Mouse (Mus musculus) midbrain, embryonic 14.5 days (tissue): ENCODE data around the gene C1rl. TPM values are rescaled to one million over a fixed set of nuclear protein-coding genes. Genes with fewer than 3 reads are reported as not detected.

Experiments used
- ATAC-seq: fragments of 200-750 bp; cut with Nextera tagmentation; 2 replicates; pipeline ENCODE4 v1.8.0; 2017; ENCODE audit warnings: moderate number of reproducible peaks, moderate library complexity; ENCODE audit not compliant: low FRiP score, low TSS enrichment
- DNase-seq: peaks from one replicate; pipeline ENCODE4 v3.0.0-alpha.2; 2015
- H3K27ac ChIP-seq: fragments of 300-500 bp; sonication (generic); replicated peaks from 2 replicates; pipeline ENCODE4 v1.5.1; 2014; ENCODE audit warnings: mild to moderate bottlenecking, low read depth, low read length, moderate library complexity
- H3K27me3 ChIP-seq: fragments of 300-500 bp; sonication (generic); 2 replicates; pipeline ENCODE4 v1.6.1; 2014; ENCODE audit warnings: low read length, control low read depth, mixed read lengths; ENCODE audit not compliant: control insufficient read depth, insufficient read depth
- H3K36me3 ChIP-seq: fragments of 300-500 bp; sonication (generic); 2 replicates; pipeline ENCODE4 v1.6.1; 2014; ENCODE audit warnings: low read length, control low read depth; ENCODE audit not compliant: control insufficient read depth, insufficient read depth
- H3K4me1 ChIP-seq: fragments of 300-500 bp; sonication (generic); 2 replicates; pipeline ENCODE4 v1.6.1; 2014; ENCODE audit warnings: mild to moderate bottlenecking, antibody characterized with exemption, low read length, control low read depth; ENCODE audit not compliant: control insufficient read depth, insufficient read depth
- H3K4me2 ChIP-seq: fragments of 300-500 bp; sonication (generic); 2 replicates; pipeline ENCODE4 v1.6.1; 2014; ENCODE audit warnings: mild to moderate bottlenecking, low read length, moderate library complexity
- H3K4me3 ChIP-seq: fragments of 300-500 bp; sonication (generic); replicated peaks from 2 replicates; pipeline ENCODE4 v1.5.1; 2014; ENCODE audit warnings: low read depth, low read length
- H3K9ac ChIP-seq: fragments of 300-500 bp; sonication (generic); replicated peaks from 2 replicates; pipeline ENCODE4 v1.6.1; 2014; ENCODE audit warnings: mild to moderate bottlenecking, low read length, moderate library complexity
- H3K9me3 ChIP-seq: fragments of 300-500 bp; sonication (generic); 2 replicates; pipeline ENCODE4 v1.6.1; 2016; ENCODE audit warnings: low read length, control low read depth, mixed read lengths; ENCODE audit not compliant: control insufficient read depth
- WGBS: fragments of 180-500 bp; shearing (Covaris S2); extraction: QIAGEN DNeasy Blood & Tissue Kit; methylation state at CpG from one replicate; pipeline ENCODE4 v1.1.7; 2014; 5-methylcytosine and 5-hydroxymethylcytosine counted together
- polyA plus RNA-seq: library from polyadenylated mRNA; unstranded; fragments of >200 nt; fragmentation: Nextera tagmentation; extraction: Ambion mirVana; gene quantifications from 2 replicates; pipeline ENCODE4 v1.2.1, GENCODE M21; 2014

C1rl gene
- polyA plus RNA-seq, 1 experiment from 2014 or later, result 0.09 TPM

DNA sequence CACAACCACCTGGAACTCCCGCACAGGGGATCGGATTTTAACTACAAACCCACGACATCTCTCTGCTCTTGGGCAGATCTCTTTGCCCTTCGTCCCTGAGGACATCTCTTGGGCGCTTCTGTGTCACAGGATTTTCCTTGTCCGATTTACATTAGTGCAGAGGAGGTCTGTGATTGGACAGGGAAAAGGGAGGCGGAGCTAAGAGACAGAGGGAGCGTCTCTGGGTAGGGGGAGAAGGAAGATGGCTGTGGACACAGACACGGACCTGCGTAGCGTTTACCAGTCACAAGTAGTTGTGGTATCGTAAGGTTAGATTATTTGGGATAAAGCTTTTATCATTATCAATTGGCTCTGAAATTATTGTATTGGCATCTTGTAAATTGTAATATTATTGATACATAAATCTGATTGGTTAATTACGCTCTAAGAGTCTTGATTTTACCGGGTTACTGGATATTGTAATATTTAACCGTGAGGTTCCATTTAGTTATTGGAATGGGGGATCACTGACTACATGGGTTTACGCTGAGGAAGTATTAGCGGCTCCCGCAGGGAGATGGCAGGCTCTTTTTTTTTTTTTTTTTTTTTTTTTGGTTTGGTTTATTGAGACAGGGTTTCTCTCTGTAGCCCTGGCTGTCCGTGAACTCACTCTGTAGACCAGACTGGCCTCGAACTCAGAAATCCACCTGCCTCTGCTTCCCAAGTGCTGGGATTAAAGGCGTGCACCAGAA lies 7.3 kb upstream of the C1rl start:
- Histone ChIP-seq H3K9me3 (no peaks in the 10 kb centered on the region), H3K27me3 (no peaks in the 10 kb centered on the region), H3K27ac (no peak overlapping the region), H3K4me3 (peak overlapping the region; percentile 5), H3K4me1 (no peaks in the 10 kb centered on the region), H3K4me2 (peak overlapping the region; percentile 31), H3K9ac (no peak overlapping the region; the same call in 1 of the 2 replicates), H3K36me3 (no peaks in the 10 kb centered on the region)
- 29% methylated on average over 21 of the region's 21 CpGs for WGBS
- ATAC-seq (peak; percentile 91), DNase-seq (peak; percentile 83)

DNA sequence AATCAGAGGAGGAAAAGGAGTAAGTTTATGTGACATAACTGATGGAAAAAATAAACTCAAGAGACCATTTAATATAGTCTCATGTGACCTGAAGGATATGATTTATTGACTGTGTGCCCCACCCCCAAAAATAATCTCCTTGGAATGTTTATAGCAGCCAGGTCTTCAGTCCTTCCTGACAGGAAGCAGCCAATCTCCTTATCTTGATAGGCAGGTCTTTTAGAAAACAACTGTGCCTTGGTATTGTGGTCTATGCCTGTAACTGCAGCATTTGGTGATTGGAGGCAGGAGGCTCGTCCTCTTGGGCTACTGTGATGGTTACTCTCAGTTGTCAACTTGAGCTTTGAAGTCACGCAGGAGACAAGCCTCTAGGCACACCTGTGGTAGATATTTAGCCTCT lies 5.4 kb upstream of the C1rl start:
- no peaks in the 10 kb centered on the region for H3K27me3 ChIP-seq
- H3K4me3 ChIP-seq, result no peak overlapping the region
- no peaks in the 10 kb centered on the region for H3K9me3 ChIP-seq
- no peaks in the 10 kb centered on the region for H3K36me3 ChIP-seq
- 63% methylated on average over 2 of the region's 2 CpGs for WGBS
- ATAC-seq (no peak), DNase-seq (no peak)
- no peak overlapping the region for H3K27ac ChIP-seq
- H3K9ac ChIP-seq, result no peak overlapping the region
- no peaks in the 10 kb centered on the region for H3K4me1 ChIP-seq
- no peak overlapping the region for H3K4me2 ChIP-seq

DNA sequence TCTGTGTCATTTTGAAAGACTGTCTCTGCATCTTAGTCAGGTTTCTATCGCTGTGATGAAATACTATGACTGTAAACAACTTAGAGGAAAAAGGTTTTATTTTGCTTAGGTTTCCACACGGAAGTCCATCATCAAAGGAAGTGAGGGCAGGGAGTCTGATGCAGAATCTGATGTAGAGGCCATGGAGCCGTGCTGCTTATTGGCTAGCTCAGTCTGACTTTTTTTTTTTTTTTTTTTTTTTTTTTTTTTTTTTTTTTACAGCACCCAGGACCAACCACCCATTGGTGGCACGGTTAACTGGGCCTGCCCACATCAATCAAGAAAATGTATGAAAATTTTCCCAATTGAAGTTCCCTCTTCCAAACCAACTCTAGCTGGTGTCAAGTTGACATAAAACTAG lies 4.0 kb upstream of the C1rl start:
- DNase-seq, result no peak
- Histone ChIP-seq H3K9ac (no peak overlapping the region), H3K27me3 (no peaks in the 10 kb centered on the region), H3K9me3 (no peaks in the 10 kb centered on the region), H3K4me3 (no peak overlapping the region), H3K36me3 (no peaks in the 10 kb centered on the region), H3K27ac (no peak overlapping the region), H3K4me1 (no peaks in the 10 kb centered on the region), H3K4me2 (no peak overlapping the region)
- WGBS, result 84% methylated on average over 4 of the region's 4 CpGs
- no peak for ATAC-seq

DNA sequence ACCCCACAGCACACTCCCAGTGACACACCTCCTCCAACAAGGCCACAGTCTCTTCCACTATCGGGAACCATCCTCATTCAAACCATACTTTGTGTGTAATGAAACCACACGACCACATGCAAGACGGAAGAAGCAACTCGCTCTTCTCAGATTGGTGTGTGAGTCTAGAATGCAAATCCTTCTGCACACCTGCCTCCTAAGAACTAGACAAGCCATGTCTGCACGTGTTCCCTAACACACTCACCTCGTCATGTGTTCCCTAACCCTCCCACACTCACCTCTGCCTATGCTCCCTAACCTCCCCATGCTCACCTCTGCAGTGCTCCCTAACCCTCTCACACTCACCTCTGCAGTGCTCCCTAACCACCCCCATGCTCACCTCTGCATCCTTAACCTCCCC lies 1.5 kb upstream of the C1rl start:
- Histone ChIP-seq H3K4me2 (no peak overlapping the region), H3K27me3 (no peaks in the 10 kb centered on the region), H3K4me1 (no peaks in the 10 kb centered on the region), H3K9me3 (no peaks in the 10 kb centered on the region), H3K36me3 (no peaks in the 10 kb centered on the region), H3K4me3 (no peak overlapping the region), H3K27ac (no peak overlapping the region), H3K9ac (no peak overlapping the region)
- WGBS, result 87% methylated on average over 6 of the region's 6 CpGs
- DNase-seq (no peak), ATAC-seq (no peak)

DNA sequence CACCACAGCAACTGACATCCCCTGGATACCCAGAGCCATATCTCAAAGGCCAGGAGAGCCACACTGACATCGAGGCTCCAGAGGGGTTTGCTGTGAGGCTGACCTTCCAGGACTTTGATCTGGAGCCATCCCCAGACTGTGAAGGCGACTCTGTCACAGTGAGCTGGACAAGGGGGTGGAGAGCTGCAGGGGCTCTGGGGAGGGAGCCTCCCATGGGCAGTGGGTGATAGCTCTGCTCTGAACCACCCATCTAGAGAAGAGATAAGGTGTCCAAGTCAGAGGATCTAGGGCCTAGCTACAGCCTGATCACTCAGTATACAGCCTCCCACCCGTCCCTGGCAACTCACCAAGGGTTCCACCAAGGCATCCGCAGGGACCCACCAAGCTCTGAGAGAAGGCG lies 973 bp downstream of the C1rl start:
- no peak overlapping the region for H3K4me2 ChIP-seq
- no peak for DNase-seq
- ATAC-seq, result no peak
- WGBS, result 90% methylated on average over 5 of the region's 5 CpGs
- no peak overlapping the region for H3K4me3 ChIP-seq
- no peaks in the 10 kb centered on the region for H3K9me3 ChIP-seq
- no peak overlapping the region for H3K9ac ChIP-seq
- H3K27ac ChIP-seq, result no peak overlapping the region
- H3K27me3 ChIP-seq, result no peaks in the 10 kb centered on the region
- H3K36me3 ChIP-seq, result no peaks in the 10 kb centered on the region
- H3K4me1 ChIP-seq, result no peaks in the 10 kb centered on the region

DNA sequence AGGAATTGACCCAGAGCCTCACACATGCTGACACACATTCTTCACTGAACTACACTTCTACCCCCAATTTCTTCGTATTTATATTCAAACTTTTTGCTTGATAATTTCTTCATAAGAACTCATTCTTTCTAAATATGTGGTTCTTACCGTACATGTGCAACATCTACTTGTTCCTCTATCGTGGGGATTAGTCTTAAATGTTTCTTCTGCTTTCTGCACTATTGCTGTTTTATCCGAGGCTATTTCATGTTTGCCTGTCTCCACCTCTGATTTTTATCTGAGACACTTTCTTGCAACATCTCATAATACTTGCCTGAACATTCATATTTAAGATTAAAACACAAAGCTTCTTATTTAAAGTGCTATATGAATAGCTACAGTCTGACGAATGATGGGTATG lies 3.1 kb downstream of the C1rl start:
- ATAC-seq (no peak), DNase-seq (no peak)

DNA sequence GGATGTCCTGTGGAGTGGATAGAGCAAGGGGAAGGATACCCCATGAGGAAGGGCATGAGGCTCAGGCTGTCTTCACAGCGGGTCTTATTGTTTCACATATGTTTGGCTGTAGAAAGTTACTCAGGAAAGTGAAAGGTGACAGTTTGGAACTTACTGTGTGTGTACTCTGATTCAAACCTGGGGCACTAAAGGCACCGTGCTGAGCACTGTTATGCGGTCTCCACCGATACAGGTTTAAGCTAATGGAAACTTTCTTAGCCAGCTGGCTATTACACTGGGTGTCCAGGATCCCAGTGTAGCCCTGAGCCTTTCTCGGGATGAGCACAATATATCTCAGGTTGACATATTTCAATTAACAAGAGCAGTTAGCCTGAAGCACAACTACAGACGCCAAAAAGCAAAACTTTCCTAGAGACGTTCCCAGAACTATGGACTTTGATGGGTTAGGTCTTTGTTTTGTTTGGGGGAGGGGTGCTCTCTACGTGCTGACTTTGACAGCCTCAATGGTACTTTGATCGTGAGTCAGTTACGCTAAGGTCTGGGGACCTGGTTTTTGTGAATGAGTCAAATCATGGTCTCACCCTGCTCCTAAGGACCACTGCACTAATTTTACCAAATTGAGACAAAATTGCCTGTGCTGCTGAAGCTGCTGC lies 7.1 kb downstream of the C1rl start:
- Histone ChIP-seq H3K4me3 (no peak overlapping the region), H3K4me1 (no peaks in the 10 kb centered on the region), H3K9me3 (no peaks in the 10 kb centered on the region), H3K27me3 (no peaks in the 10 kb centered on the region), H3K27ac (no peak overlapping the region), H3K9ac (no peak overlapping the region), H3K4me2 (no peak overlapping the region), H3K36me3 (no peaks in the 10 kb centered on the region)
- WGBS, result 52% methylated on average over 10 of the region's 10 CpGs
- DNase-seq (no peak), ATAC-seq (no peak)

More for the DNA sequence above, 3.1 kb downstream of the C1rl start:
- 92% methylated on average over 5 of the region's 5 CpGs for WGBS
- Histone ChIP-seq H3K9ac (no peak overlapping the region), H3K9me3 (no peaks in the 10 kb centered on the region), H3K36me3 (no peaks in the 10 kb centered on the region), H3K4me1 (no peaks in the 10 kb centered on the region), H3K4me3 (no peak overlapping the region), H3K27me3 (no peaks in the 10 kb centered on the region), H3K4me2 (no peak overlapping the region), H3K27ac (no peak overlapping the region)

DNA sequence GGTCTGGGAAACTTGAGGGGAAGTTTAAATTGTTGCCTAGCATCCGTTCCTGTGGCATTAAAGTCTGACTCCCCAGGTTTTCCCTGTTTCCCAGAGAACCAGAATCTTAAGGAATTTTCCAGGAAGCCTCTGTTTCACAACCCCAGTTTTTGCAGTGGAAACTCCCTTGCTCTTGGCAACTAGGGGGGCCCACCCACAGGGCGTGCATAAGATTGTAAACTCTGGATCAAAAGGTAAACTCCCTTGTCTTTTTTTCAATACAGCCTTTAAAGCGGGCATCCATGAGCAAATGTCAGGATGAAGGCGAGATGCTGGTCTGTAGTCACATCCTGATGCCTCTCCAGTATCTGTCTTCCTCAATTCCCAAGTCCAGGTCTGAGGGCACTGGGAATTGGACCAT lies 8.6 kb downstream of the C1rl start:
- H3K27me3 ChIP-seq, result no peaks in the 10 kb centered on the region
- WGBS, result 82% methylated on average over 4 of the region's 4 CpGs
- H3K9me3 ChIP-seq, result no peaks in the 10 kb centered on the region
- no peak for DNase-seq
- no peak overlapping the region for H3K9ac ChIP-seq
- H3K36me3 ChIP-seq, result no peaks in the 10 kb centered on the region
- ATAC-seq, result no peak
- no peaks in the 10 kb centered on the region for H3K4me1 ChIP-seq
- no peak overlapping the region for H3K4me2 ChIP-seq
- H3K27ac ChIP-seq, result no peak overlapping the region
- H3K4me3 ChIP-seq, result no peak overlapping the region

DNA sequence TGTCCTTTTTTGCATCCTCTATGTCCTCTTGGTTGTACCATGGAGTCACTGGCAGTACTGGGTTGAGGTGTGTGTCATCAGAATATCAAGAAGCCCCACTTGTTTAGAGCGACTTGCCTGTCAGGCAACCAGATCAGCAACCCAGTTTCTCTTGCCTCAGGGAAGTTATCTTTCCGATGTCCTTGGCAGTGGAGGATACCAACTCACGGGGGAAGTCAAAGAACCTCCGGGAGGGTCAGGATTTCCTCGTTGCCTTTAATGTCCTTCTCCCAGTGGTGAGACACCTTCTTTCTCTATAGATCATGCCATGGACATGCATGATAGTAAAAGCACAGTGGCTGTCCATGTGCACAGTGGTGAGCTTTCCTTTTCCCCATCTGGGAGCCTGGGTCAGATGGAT lies 9.1 kb downstream of the C1rl start:
- Histone ChIP-seq H3K27ac (no peak overlapping the region), H3K4me2 (no peak overlapping the region), H3K36me3 (no peaks in the 10 kb centered on the region), H3K4me3 (no peak overlapping the region), H3K4me1 (no peaks in the 10 kb centered on the region), H3K9me3 (no peaks in the 10 kb centered on the region), H3K9ac (no peak overlapping the region), H3K27me3 (no peaks in the 10 kb centered on the region)
- ATAC-seq (no peak), DNase-seq (no peak)
- WGBS, result 89% methylated on average over 5 of the region's 5 CpGs
